Mouse (Mus musculus): ENCODE data around the gene Gm17387.

GRCm38 (mm10) chr7:141051060-141051685, 22.2 kb downstream of the Gm17387 start:
- TF ChIP-seq POLR2A (IDR thresholded peaks at IDR 0.05; ENCODE audit: extremely low read depth, insufficient read depth, low read length) (peak; percentile 20; the same call in 1 of the 2 replicates), CTCF (IDR thresholded peaks at IDR 0.05; ENCODE audit: low read depth, low read length) (no peak)

Measured in liver, adult 2 months (tissue).